Mouse (Mus musculus): ENCODE data around the gene Gm13279. TPM values are rescaled to one million over a fixed set of nuclear protein-coding genes. Genes with fewer than 3 reads are reported as not detected.

Gene Gm13279
- polyA plus RNA-seq, 1 experiment from 2014 or later = not detected

DNA sequence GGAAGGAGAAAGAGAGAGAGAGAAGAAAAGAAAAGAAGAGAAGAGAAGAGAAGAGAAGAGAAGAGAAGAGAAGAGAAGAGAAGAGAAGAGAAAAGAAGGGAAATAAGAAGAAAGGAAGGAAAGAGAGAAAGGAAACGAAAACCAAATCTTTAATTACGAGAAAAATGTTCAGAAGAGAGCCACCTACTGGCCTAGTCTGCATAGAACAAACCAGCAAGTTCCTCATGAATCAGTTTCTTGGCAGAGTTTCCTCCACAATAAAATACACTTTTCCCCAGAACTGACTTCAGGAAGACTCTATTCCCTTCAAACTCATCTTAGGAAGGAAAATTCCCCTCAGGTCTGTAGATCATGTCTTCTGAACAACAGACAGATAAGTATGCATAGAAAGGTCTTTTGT lies 48.1 kb downstream of the Gm13279 start:
- Histone ChIP-seq H3K9me3 (replicated peaks; ENCODE audit: control insufficient read depth, low read length) (no peaks in the 10 kb centered on the region), H3K4me1 (ENCODE audit: control insufficient read depth, insufficient read depth, low read length) (no peaks in the 10 kb centered on the region), H3K27ac (ENCODE audit: low read depth, low read length) (no peak overlapping the region), H3K9ac (ENCODE audit: low read depth, low read length) (no peak overlapping the region), H3K4me3 (ENCODE audit: low read depth, low read length) (no peak overlapping the region), H3K36me3 (ENCODE audit: control insufficient read depth, insufficient read depth, low read length) (no peaks in the 10 kb centered on the region), H3K27me3 (ENCODE audit: control insufficient read depth, insufficient read depth, low read length) (no peaks in the 10 kb centered on the region), H3K4me2 (no peak overlapping the region)
- no peak for ATAC-seq (replicated peaks; ENCODE audit: insufficient number of reproducible peaks, low FRiP score, low TSS enrichment)
- WGBS (ENCODE audit: insufficient replicate concordance) = 44% methylated on average over 2 of the region's 2 CpGs

Other genes starting within 250 kb of the Gm13279 start
- not detected in 2 replicates for gene Ifna15, start 239.2 kb upstream of the Gm13279 start, polyA plus RNA-seq (2014; fragmentation: Nextera tagmentation; extraction: Ambion mirVana)
- gene Ifna14, start 225.6 kb upstream of the Gm13279 start, polyA plus RNA-seq (2014; fragmentation: Nextera tagmentation; extraction: Ambion mirVana) = not detected in 2 replicates
- not detected in 2 replicates for gene Ifna9, start 205.0 kb upstream of the Gm13279 start, polyA plus RNA-seq (2014; fragmentation: Nextera tagmentation; extraction: Ambion mirVana)
- not detected in 2 replicates for gene Ifna12, start 194.0 kb upstream of the Gm13279 start, polyA plus RNA-seq (2014; fragmentation: Nextera tagmentation; extraction: Ambion mirVana)
- gene C87499, start 163.0 kb upstream of the Gm13279 start, polyA plus RNA-seq (2014; fragmentation: Nextera tagmentation; extraction: Ambion mirVana) = not detected in 2 replicates
- gene Ifna13, start 152.9 kb upstream of the Gm13279 start, polyA plus RNA-seq (2014; fragmentation: Nextera tagmentation; extraction: Ambion mirVana) = not detected in 2 replicates
- gene Ifna16, start 120.5 kb upstream of the Gm13279 start, polyA plus RNA-seq (2014; fragmentation: Nextera tagmentation; extraction: Ambion mirVana) = not detected in 2 replicates
- not detected in 2 replicates for gene Ifna2, start 113.5 kb upstream of the Gm13279 start, polyA plus RNA-seq (2014; fragmentation: Nextera tagmentation; extraction: Ambion mirVana)
- not detected in 2 replicates for gene Ifnab, start 106.0 kb upstream of the Gm13279 start, polyA plus RNA-seq (2014; fragmentation: Nextera tagmentation; extraction: Ambion mirVana)
- 0.63 and 0.87 TPM in 2 replicates for gene Gm26566, start 75.6 kb upstream of the Gm13279 start, polyA plus RNA-seq (2014; fragmentation: Nextera tagmentation; extraction: Ambion mirVana)
- gene Klhl9, start 74.9 kb upstream of the Gm13279 start, polyA plus RNA-seq (2014; fragmentation: Nextera tagmentation; extraction: Ambion mirVana) = 99.9 and 113 TPM in 2 replicates
- not detected in 2 replicates for gene Gm13271, start 42.5 kb upstream of the Gm13279 start, polyA plus RNA-seq (2014; fragmentation: Nextera tagmentation; extraction: Ambion mirVana)
- 0.39 and 0.56 TPM in 2 replicates for gene Gm13283, start 37.3 kb upstream of the Gm13279 start, polyA plus RNA-seq (2014; fragmentation: Nextera tagmentation; extraction: Ambion mirVana)
- 0.61 TPM in 1 of 2 replicates, not detected in the other for gene Gm13290, start 23.6 kb upstream of the Gm13279 start, polyA plus RNA-seq (2014; fragmentation: Nextera tagmentation; extraction: Ambion mirVana)
- not detected in 2 replicates for gene Gm13289, start 20.5 kb upstream of the Gm13279 start, polyA plus RNA-seq (2014; fragmentation: Nextera tagmentation; extraction: Ambion mirVana)
- not detected in 2 replicates for gene Gm13272, start 17.5 kb upstream of the Gm13279 start, polyA plus RNA-seq (2014; fragmentation: Nextera tagmentation; extraction: Ambion mirVana)
- not detected in 2 replicates for gene Ifnz, start 15.3 kb upstream of the Gm13279 start, polyA plus RNA-seq (2014; fragmentation: Nextera tagmentation; extraction: Ambion mirVana)
- gene Gm13276, start 11.7 kb upstream of the Gm13279 start, polyA plus RNA-seq (2014; fragmentation: Nextera tagmentation; extraction: Ambion mirVana) = not detected in 2 replicates
- gene Gm13277, start 8.8 kb upstream of the Gm13279 start, polyA plus RNA-seq (2014; fragmentation: Nextera tagmentation; extraction: Ambion mirVana) = not detected in 2 replicates
- not detected in 2 replicates for gene Gm13278, start 5.8 kb upstream of the Gm13279 start, polyA plus RNA-seq (2014; fragmentation: Nextera tagmentation; extraction: Ambion mirVana)
- gene Gm13275, start 2.9 kb upstream of the Gm13279 start, polyA plus RNA-seq (2014; fragmentation: Nextera tagmentation; extraction: Ambion mirVana) = 0.47 TPM in 1 of 2 replicates, not detected in the other
- gene Gm13285, start 2.3 kb downstream of the Gm13279 start, polyA plus RNA-seq (2014; fragmentation: Nextera tagmentation; extraction: Ambion mirVana) = 0.27 and 0.76 TPM in 2 replicates
- not detected in 2 replicates for gene Gm13287, start 5.9 kb downstream of the Gm13279 start, polyA plus RNA-seq (2014; fragmentation: Nextera tagmentation; extraction: Ambion mirVana)
- gene Gm13288, start 8.1 kb downstream of the Gm13279 start, polyA plus RNA-seq (2014; fragmentation: Nextera tagmentation; extraction: Ambion mirVana) = not detected in 2 replicates
- not detected in 2 replicates for gene Ifna7, start 18.8 kb downstream of the Gm13279 start, polyA plus RNA-seq (2014; fragmentation: Nextera tagmentation; extraction: Ambion mirVana)
- gene Ifna11, start 22.6 kb downstream of the Gm13279 start, polyA plus RNA-seq (2014; fragmentation: Nextera tagmentation; extraction: Ambion mirVana) = not detected in 2 replicates
- not detected in 2 replicates for gene Ifna6, start 30.0 kb downstream of the Gm13279 start, polyA plus RNA-seq (2014; fragmentation: Nextera tagmentation; extraction: Ambion mirVana)
- not detected in 2 replicates for gene Ifna5, start 38.1 kb downstream of the Gm13279 start, polyA plus RNA-seq (2014; fragmentation: Nextera tagmentation; extraction: Ambion mirVana)
- not detected in 2 replicates for gene Ifna4, start 44.5 kb downstream of the Gm13279 start, polyA plus RNA-seq (2014; fragmentation: Nextera tagmentation; extraction: Ambion mirVana)
- gene Ifna1, start 52.7 kb downstream of the Gm13279 start, polyA plus RNA-seq (2014; fragmentation: Nextera tagmentation; extraction: Ambion mirVana) = not detected in 2 replicates
- not detected in 2 replicates for gene Ifne, start 82.8 kb downstream of the Gm13279 start, polyA plus RNA-seq (2014; fragmentation: Nextera tagmentation; extraction: Ambion mirVana)

Measured in heart, embryonic 11.5 days (tissue).